Comparison of ENCODE assay signal across 20 mouse cellular contexts in genomic region chr14:71200917-71201316, GRCm38 (mm10).
DNase-seq lines count a peak whose midpoint lies in the region; ATAC-seq and TF ChIP-seq lines count a peak whose summit lies in the region.
"Had no signal": no experiment of that assay in that cellular context is flagged by ENCODE, and none has a peak within 500 bp of the region (broad histone marks: within the 10 kb centered on the region; RNA-seq: fewer than 3 reads in every experiment).

No protein-coding gene starts in this region.

- H3K36me3 ChIP-seq in liver, embryonic 14.5 days (replicated peaks; ENCODE audit: control insufficient read depth, insufficient read depth, low read depth): no peaks in the 10 kb centered on the region
- no peaks in the 10 kb centered on the region for H3K36me3 ChIP-seq in forebrain, embryonic 14.5 days (ENCODE audit: control insufficient read depth, insufficient read depth, low read length)
- no peaks in the 10 kb centered on the region for H3K36me3 ChIP-seq in forebrain, embryonic 13.5 days (ENCODE audit: poor library complexity, severe bottlenecking)
- H3K36me3 ChIP-seq: embryonic facial prominence, embryonic 10.5 days; forebrain, embryonic 15.5 days; heart, embryonic 13.5 days; hindbrain, embryonic 12.5 days had no signal

- TF ChIP-seq EP300 in liver, embryonic 14.5 days (IDR thresholded peaks at IDR 0.05; ENCODE audit: low read depth): peak; percentile 81

- TF ChIP-seq CTCF in liver, embryonic 14.5 days (IDR thresholded peaks at IDR 0.05; ENCODE audit: low read depth): no peak

- H3K4me3 ChIP-seq in liver, embryonic 14.5 days (ENCODE audit: insufficient read depth in 1 of 2, low read depth in 2 of 2, low read length in 2 of 2): no peak overlapping the region
- H3K4me3 ChIP-seq in forebrain, embryonic 14.5 days (ENCODE audit: low read depth, low read length): no peak overlapping the region
- no peak overlapping the region for H3K4me3 ChIP-seq in forebrain, embryonic 13.5 days
- H3K4me3 ChIP-seq: embryonic facial prominence, embryonic 10.5 days; forebrain, embryonic 15.5 days; heart, embryonic 13.5 days; hindbrain, embryonic 12.5 days had no signal

- peak; percentile 75 for ATAC-seq in liver, embryonic 14.5 days (ENCODE audit: insufficient read depth)
- ATAC-seq in megakaryocyte progenitor cell, adult 5-6 weeks (replicated peaks; ENCODE audit: poor library complexity): peak; percentile 62
- ATAC-seq in forebrain, embryonic 14.5 days: no peak
- ATAC-seq in forebrain, embryonic 13.5 days: no peak
- ATAC-seq: activated CD4-positive, CD25-positive, alpha-beta regulatory T cell, adult 4 months; forebrain, embryonic 15.5 days; hindbrain, embryonic 16.5 days; Patski had no signal

- H3K27me3 ChIP-seq in liver, embryonic 14.5 days (ENCODE audit: control insufficient read depth, insufficient read depth, low read length): no peaks in the 10 kb centered on the region
- H3K27me3 ChIP-seq in forebrain, embryonic 14.5 days (replicated peaks; ENCODE audit: control insufficient read depth, insufficient read depth, low read length): no peaks in the 10 kb centered on the region
- H3K27me3 ChIP-seq in forebrain, embryonic 13.5 days: no peaks in the 10 kb centered on the region
- H3K27me3 ChIP-seq: forebrain, embryonic 15.5 days; heart, embryonic 13.5 days; hindbrain, embryonic 12.5 days; Patski had no signal

- no peaks in the 10 kb centered on the region for H3K9me3 ChIP-seq in liver, embryonic 14.5 days (ENCODE audit: control insufficient read depth, low read length)
- H3K9me3 ChIP-seq in forebrain, embryonic 14.5 days (replicated peaks; ENCODE audit: control insufficient read depth, low read length): no peaks in the 10 kb centered on the region
- no peaks in the 10 kb centered on the region for H3K9me3 ChIP-seq in forebrain, embryonic 13.5 days (replicated peaks)
- H3K9me3 ChIP-seq: embryonic facial prominence, embryonic 10.5 days; forebrain, embryonic 15.5 days; heart, embryonic 13.5 days; hindbrain, embryonic 12.5 days had no signal

- 23% methylated on average over 1 of the region's 1 CpGs for WGBS in liver, embryonic 14.5 days (ENCODE audit: insufficient replicate concordance)
- WGBS in forebrain, embryonic 14.5 days: 98% methylated on average over 1 of the region's 1 CpGs
- 92% methylated on average over 1 of the region's 1 CpGs for WGBS in forebrain, embryonic 13.5 days

- peak; percentile 23 for DNase-seq in liver
- no peak for DNase-seq in liver, embryonic 14.5 days (ENCODE audit: low read depth in 3 of 3, low spot score in 3 of 3)
- DNase-seq in MN1 (ENCODE audit: low spot score): no peak
- DNase-seq in forebrain, embryonic 14.5 days (ENCODE audit: low spot score): no peak
- DNase-seq: adrenal gland, postnatal 14 days; cerebellum, adult 11-12 months; cerebellum, adult 9-10 months; cerebellum, postnatal 36 days; gastrocnemius, postnatal 36 days; heart, adult 11 months; heart, postnatal 4 days had no signal

- no peak overlapping the region for H3K27ac ChIP-seq in liver, embryonic 14.5 days
- H3K27ac ChIP-seq in forebrain, embryonic 14.5 days (ENCODE audit: low read depth, low read length): no peak overlapping the region
- no peak overlapping the region for H3K27ac ChIP-seq in forebrain, embryonic 13.5 days
- H3K27ac ChIP-seq: embryonic facial prominence, embryonic 10.5 days; forebrain, embryonic 15.5 days; heart, embryonic 13.5 days; hindbrain, embryonic 12.5 days had no signal

- no peak overlapping the region for H3K9ac ChIP-seq in liver, embryonic 14.5 days (replicated peaks)
- no peak overlapping the region for H3K9ac ChIP-seq in forebrain, embryonic 14.5 days (ENCODE audit: low read length)
- H3K9ac ChIP-seq in forebrain, embryonic 13.5 days: no peak overlapping the region
- H3K9ac ChIP-seq: forebrain, embryonic 15.5 days; heart, embryonic 13.5 days; hindbrain, embryonic 12.5 days had no signal

- H3K4me1 ChIP-seq in liver, embryonic 14.5 days (replicated peaks; ENCODE audit: control insufficient read depth in 2 of 2, insufficient read depth in 2 of 2, low read length in 1 of 2): peaks cover 11 to 37% of the 10 kb centered on the region in 2 experiments
- no peaks in the 10 kb centered on the region for H3K4me1 ChIP-seq in forebrain, embryonic 14.5 days (ENCODE audit: control insufficient read depth, insufficient read depth, low read length)
- no peaks in the 10 kb centered on the region for H3K4me1 ChIP-seq in forebrain, embryonic 13.5 days
- H3K4me1 ChIP-seq: forebrain, embryonic 15.5 days; hindbrain, embryonic 12.5 days had no signal

- H3K4me2 ChIP-seq in liver, embryonic 14.5 days (ENCODE audit: low read depth): 0 out of 2 replicates have a peak overlapping the region, but pooled peaks have one; percentile 18
- H3K4me2 ChIP-seq in forebrain, embryonic 14.5 days (ENCODE audit: low read length): no peak overlapping the region
- H3K4me2 ChIP-seq in forebrain, embryonic 13.5 days: no peak overlapping the region
- H3K4me2 ChIP-seq: forebrain, embryonic 15.5 days; heart, embryonic 13.5 days; hindbrain, embryonic 12.5 days had no signal

Comparison
In these comparisons a context has a peak if more than half of its experiments do, and no peak if none do; other contexts are left out.
1. ATAC-seq: peak in liver, embryonic 14.5 days (single experiment) and megakaryocyte progenitor cell, adult 5-6 weeks (single experiment); none in forebrain, embryonic 14.5 days (single experiment) and forebrain, embryonic 13.5 days (single experiment).